In genomic region chr7:43672581-43673260, GRCm38 (mm10) we compare ENCODE assay signal across 7 mouse cellular contexts. TPM values are rescaled to one million over a fixed set of nuclear protein-coding genes. Genes with fewer than 3 reads are reported as not detected.
DNase-seq lines count a peak whose midpoint lies in the region; ATAC-seq lines count a peak whose summit lies in the region.

No protein-coding gene starts in this region.

- no peaks in the 10 kb centered on the region for H3K9me3 ChIP-seq in forebrain, embryonic 12.5 days
- no peaks in the 10 kb centered on the region for H3K9me3 ChIP-seq in midbrain, embryonic 12.5 days

- WGBS in forebrain, embryonic 12.5 days: 16% methylated on average over 10 of the region's 10 CpGs
- 15% methylated on average over 10 of the region's 10 CpGs for WGBS in midbrain, embryonic 12.5 days

- H3K27ac ChIP-seq in forebrain, embryonic 12.5 days: no peak overlapping the region
- peak overlapping the region; percentile 36; the same call in 1 of the 2 replicates for H3K27ac ChIP-seq in midbrain, embryonic 12.5 days (replicated peaks)

- H3K27me3 ChIP-seq in forebrain, embryonic 12.5 days: no peaks in the 10 kb centered on the region
- no peaks in the 10 kb centered on the region for H3K27me3 ChIP-seq in midbrain, embryonic 12.5 days

- H3K4me3 ChIP-seq in forebrain, embryonic 12.5 days (replicated peaks): peak overlapping the region; percentile 57
- H3K4me3 ChIP-seq in midbrain, embryonic 12.5 days: peak overlapping the region; percentile 70

- 0 out of 2 replicates have a peak, but pooled peaks have one; percentile 2 for ATAC-seq in forebrain, embryonic 12.5 days (ENCODE audit: low FRiP score)
- ATAC-seq in midbrain, embryonic 12.5 days (ENCODE audit: low FRiP score, low read depth): peak; percentile 32
- ATAC-seq in frontal cortex, adult (ENCODE audit: low TSS enrichment): no peak

- DNase-seq in 3T3-L1 (ENCODE audit: low read depth, low spot score): peak; percentile 8
- peak; percentile 18 for DNase-seq in 416B (ENCODE audit: low read depth)
- peak; percentile 10 to 42 for DNase-seq in kidney, postnatal 36 days
- DNase-seq in left cerebral cortex, adult 11 months (ENCODE audit: low spot score): no peak

- peak overlapping the region; percentile 77 for H3K4me2 ChIP-seq in forebrain, embryonic 12.5 days
- peak overlapping the region; percentile 71 for H3K4me2 ChIP-seq in midbrain, embryonic 12.5 days (replicated peaks)

- H3K9ac ChIP-seq in forebrain, embryonic 12.5 days: peak overlapping the region; percentile 71
- H3K9ac ChIP-seq in midbrain, embryonic 12.5 days (replicated peaks): peak overlapping the region; percentile 70

- H3K36me3 ChIP-seq in forebrain, embryonic 12.5 days (replicated peaks): peaks cover 35% of the 10 kb centered on the region
- peaks cover 32% of the 10 kb centered on the region for H3K36me3 ChIP-seq in midbrain, embryonic 12.5 days

- H3K4me1 ChIP-seq in forebrain, embryonic 12.5 days: peaks cover 13% of the 10 kb centered on the region
- H3K4me1 ChIP-seq in midbrain, embryonic 12.5 days: peaks cover 8% of the 10 kb centered on the region

RNA-seq across cellular contexts. Expression of gene Ctu1, which starts 0.9 kb away (rescaled TPM):
- 16.9 and 17.8 TPM in 2 replicates for polyA plus RNA-seq in forebrain, embryonic 12.5 days (2016; fragmentation: Nextera tagmentation; extraction: Ambion mirVana)
- 17.6 and 17.9 TPM in 2 replicates for polyA plus RNA-seq in midbrain, embryonic 12.5 days (2016; fragmentation: Nextera tagmentation; extraction: Ambion mirVana)

RNA-seq across cellular contexts. Expression of gene Siglece, which starts 12.8 kb away (rescaled TPM):
- 0.17 and 0.35 TPM in 2 replicates for polyA plus RNA-seq in forebrain, embryonic 12.5 days (2016; fragmentation: Nextera tagmentation; extraction: Ambion mirVana)
- 0.24 TPM in 2 replicates for polyA plus RNA-seq in midbrain, embryonic 12.5 days (2016; fragmentation: Nextera tagmentation; extraction: Ambion mirVana)

RNA-seq across cellular contexts. Expression of gene Klk14, which starts 17.5 kb away (rescaled TPM):
- not detected in 2 replicates for polyA plus RNA-seq in forebrain, embryonic 12.5 days (2016; fragmentation: Nextera tagmentation; extraction: Ambion mirVana)
- polyA plus RNA-seq in midbrain, embryonic 12.5 days (2016; fragmentation: Nextera tagmentation; extraction: Ambion mirVana): not detected in 2 replicates

RNA-seq across cellular contexts. Expression of gene Ceacam18, which starts 38.2 kb away (rescaled TPM):
- polyA plus RNA-seq in forebrain, embryonic 12.5 days (2016; fragmentation: Nextera tagmentation; extraction: Ambion mirVana): not detected in 2 replicates
- polyA plus RNA-seq in midbrain, embryonic 12.5 days (2016; fragmentation: Nextera tagmentation; extraction: Ambion mirVana): not detected in 2 replicates

RNA-seq across cellular contexts. Expression of gene Klk13, which starts 39.6 kb away (rescaled TPM):
- 0.10 TPM in 1 of 2 replicates, not detected in the other for polyA plus RNA-seq in forebrain, embryonic 12.5 days (2016; fragmentation: Nextera tagmentation; extraction: Ambion mirVana)
- polyA plus RNA-seq in midbrain, embryonic 12.5 days (2016; fragmentation: Nextera tagmentation; extraction: Ambion mirVana): not detected in 2 replicates
